Mouse (Mus musculus) liver, embryonic 12.5 days (tissue): ENCODE data around the gene Vps26c. TPM values are rescaled to one million over a fixed set of nuclear protein-coding genes. Genes with fewer than 3 reads are reported as not detected.

Experiments
- polyA plus RNA-seq: library from polyadenylated mRNA; unstranded; fragments of >200 nt; fragmentation: Nextera tagmentation; extraction: Ambion mirVana; gene quantifications from 2 replicates; pipeline ENCODE4 v1.2.1, GENCODE M21; 2016

The Vps26c gene
- polyA plus RNA-seq, 1 experiment from 2014 or later: 25.8 TPM

Other genes starting within 250 kb of the Vps26c start
- 4.4 and 4.9 TPM in 2 replicates for gene Hlcs, start 213.3 kb downstream of the Vps26c start, polyA plus RNA-seq
- 2.4 and 3.1 TPM in 2 replicates for gene Ripply3, start 198.4 kb downstream of the Vps26c start, polyA plus RNA-seq
- 43.7 and 46.7 TPM in 2 replicates for gene Ttc3, start 156.2 kb downstream of the Vps26c start, polyA plus RNA-seq
- 52.3 and 53.7 TPM in 2 replicates for gene Pigp, start 155.0 kb downstream of the Vps26c start, polyA plus RNA-seq
- gene Dyrk1a, start 43.2 kb upstream of the Vps26c start, polyA plus RNA-seq: 4.8 and 4.9 TPM in 2 replicates